Mouse (Mus musculus): ENCODE measurements around the gene Trim67. TPM values are rescaled to one million over a fixed set of nuclear protein-coding genes. Genes with fewer than 3 reads are reported as not detected.

The Trim67 gene
- total and polyA plus RNA-seq, 3 experiments: 0.08 TPM; not detected in 2

GRCm38 (mm10) chr8:124863729-124864128 is 70.8 kb downstream of the Trim67 start:
- TF ChIP-seq SIN3A (IDR thresholded peaks at IDR 0.05; ENCODE audit: low read length): peak; percentile 78; the same call in 1 of the 2 replicates
- 0 out of 2 replicates have a peak, but pooled peaks have one; percentile 47 for TF ChIP-seq MAX (IDR thresholded peaks at IDR 0.05; ENCODE audit: low read length)
- TF ChIP-seq ZNF384 (IDR thresholded peaks at IDR 0.05; ENCODE audit: low read depth, low read length): no peak
- peak; percentile 28; the same call in 1 of the 2 replicates for TF ChIP-seq MAZ (IDR thresholded peaks at IDR 0.05; ENCODE audit: low read depth, low read length)
- TF ChIP-seq USF2 (conservative IDR thresholded peaks at IDR 0.05; ENCODE audit: low read depth, low read length): no peak
- TF ChIP-seq HCFC1 (IDR thresholded peaks at IDR 0.05; ENCODE audit: low read depth, low read length): no peak
- peak; percentile 82; the same call in 1 of the 2 replicates for TF ChIP-seq MYC (IDR thresholded peaks at IDR 0.05; ENCODE audit: low read depth, low read length)
- 0 out of 2 replicates have a peak, but pooled peaks have one; percentile 6 for TF ChIP-seq IRF4 (IDR thresholded peaks at IDR 0.05; ENCODE audit: low read depth, low read length)
- TF ChIP-seq POLR2A (IDR thresholded peaks at IDR 0.05; ENCODE audit: low read depth, low read length): peak; percentile 41
- TF ChIP-seq ELF1 (IDR thresholded peaks at IDR 0.05; ENCODE audit: low read depth, low read length): peak; percentile 43
- H3K4me1 ChIP-seq (ENCODE audit: control insufficient read depth in 1 of 2, insufficient read depth in 2 of 2): peaks cover 9 to 68% of the 10 kb centered on the region in 2 experiments
- peak overlapping the region; percentile 95 for H3K9ac ChIP-seq (ENCODE audit: insufficient read depth, low read depth)
- H3K4me3 ChIP-seq (replicated peaks in 1 of 3; ENCODE audit: low read depth in 2 of 3, low read length in 2 of 3, poor library complexity in 1 of 3): peak overlapping the region; percentile 95 to 100 (median 95)
- H3K9me3 ChIP-seq (replicated peaks; ENCODE audit: low read length): no peaks in the 10 kb centered on the region
- H3K36me3 ChIP-seq (replicated peaks in 1 of 2; ENCODE audit: control insufficient read depth in 1 of 2, insufficient read depth in 1 of 2, low read length in 1 of 2): peaks cover 25 to 61% of the 10 kb centered on the region in 2 experiments
- in situ Hi-C loops (cut with MboI; ENCODE audit: low pct_ligation_motif_present, low pct_unique_long_range_greater_than_20kb, low sequenced_read_pairs) (no loop called here), dilution Hi-C loops (cut with MboI; ENCODE audit: extremely low pct_ligation_motif_present, extremely low pct_unique_long_range_greater_than_20kb, low sequenced_read_pairs) (no loop called here)
- no peaks in the 10 kb centered on the region for H3K27me3 ChIP-seq (replicated peaks)
- peak overlapping the region; percentile 28; the same call in 1 of the 2 replicates for H3K27ac ChIP-seq (ENCODE audit: insufficient read depth, low read depth)
- peaks cover 72% of the 10 kb centered on the region for H3K79me2 ChIP-seq (replicated peaks; ENCODE audit: control insufficient read depth, extremely low read depth, insufficient read depth, poor library complexity, severe bottlenecking)
- peak; percentile 54 for DNase-seq (ENCODE audit: extremely low read depth)
- peak overlapping the region; percentile 85 for H3K4me2 ChIP-seq (ENCODE audit: insufficient read depth, low read depth, poor library complexity, severe bottlenecking)

- Histone ChIP-seq H3K9me3 (replicated peaks; ENCODE audit: low read length) (no peaks in the 10 kb centered on the region), H3K27me3 (replicated peaks) (no peaks in the 10 kb centered on the region), H3K27ac (ENCODE audit: insufficient read depth, low read depth) (no peak overlapping the region), H3K9ac (ENCODE audit: insufficient read depth, low read depth) (no peak overlapping the region), H3K4me3 (replicated peaks in 1 of 3; ENCODE audit: low read depth in 2 of 3, low read length in 2 of 3, poor library complexity in 1 of 3) (no peak overlapping the region), H3K79me2 (replicated peaks; ENCODE audit: control insufficient read depth, extremely low read depth, insufficient read depth, poor library complexity, severe bottlenecking) (peaks cover 64% of the 10 kb centered on the region), H3K36me3 (replicated peaks in 1 of 2; ENCODE audit: control insufficient read depth in 1 of 2, insufficient read depth in 1 of 2, low read length in 1 of 2) (peaks cover 20 to 61% of the 10 kb centered on the region in 2 experiments), H3K4me1 (ENCODE audit: control insufficient read depth in 1 of 2, insufficient read depth in 2 of 2) (peaks cover 13 to 42% of the 10 kb centered on the region in 2 experiments), H3K4me2 (ENCODE audit: insufficient read depth, low read depth, poor library complexity, severe bottlenecking) (no peak overlapping the region)
- in situ Hi-C loops (cut with MboI; ENCODE audit: low pct_ligation_motif_present, low pct_unique_long_range_greater_than_20kb, low sequenced_read_pairs): no loop called here
- TF ChIP-seq EP300 (IDR thresholded peaks at IDR 0.05; ENCODE audit: low read length) (no peak), E2F4 (IDR thresholded peaks at IDR 0.05; ENCODE audit: insufficient replicate concordance, low read depth, low read length) (no peak)
- dilution Hi-C loops (cut with MboI; ENCODE audit: extremely low pct_ligation_motif_present, extremely low pct_unique_long_range_greater_than_20kb, low sequenced_read_pairs): no loop called here
- no peak for DNase-seq (ENCODE audit: extremely low read depth)
These were observed 73.8 kb downstream of the Trim67 start for GRCm38 (mm10) chr8:124866669-124867068.

- H3K36me3 ChIP-seq (replicated peaks in 1 of 2; ENCODE audit: control insufficient read depth in 1 of 2, insufficient read depth in 1 of 2, low read length in 1 of 2): peaks cover 24 to 66% of the 10 kb centered on the region in 2 experiments
- peaks cover 13 to 40% of the 10 kb centered on the region in 2 experiments for H3K4me1 ChIP-seq (ENCODE audit: control insufficient read depth in 1 of 2, insufficient read depth in 2 of 2)
- TF ChIP-seq CTCF (conservative IDR thresholded peaks at IDR 0.05 in 1 of 2, IDR thresholded peaks at IDR 0.05 in 1 of 2; ENCODE audit: low read depth in 2 of 2, low read length in 2 of 2): no peak
- no peak for DNase-seq (ENCODE audit: extremely low read depth)
- H3K4me3 ChIP-seq (replicated peaks in 1 of 3; ENCODE audit: low read depth in 2 of 3, low read length in 2 of 3, poor library complexity in 1 of 3): no peak overlapping the region
- in situ Hi-C loops (cut with MboI; ENCODE audit: low pct_ligation_motif_present, low pct_unique_long_range_greater_than_20kb, low sequenced_read_pairs) (no loop called here), dilution Hi-C loops (cut with MboI; ENCODE audit: extremely low pct_ligation_motif_present, extremely low pct_unique_long_range_greater_than_20kb, low sequenced_read_pairs) (no loop called here)
- no peak overlapping the region for H3K27ac ChIP-seq (ENCODE audit: insufficient read depth, low read depth)
- H3K79me2 ChIP-seq (replicated peaks; ENCODE audit: control insufficient read depth, extremely low read depth, insufficient read depth, poor library complexity, severe bottlenecking): peaks cover 62% of the 10 kb centered on the region
- H3K9ac ChIP-seq (ENCODE audit: insufficient read depth, low read depth): no peak overlapping the region
- H3K9me3 ChIP-seq (replicated peaks; ENCODE audit: low read length): no peaks in the 10 kb centered on the region
- no peaks in the 10 kb centered on the region for H3K27me3 ChIP-seq (replicated peaks)
- H3K4me2 ChIP-seq (ENCODE audit: insufficient read depth, low read depth, poor library complexity, severe bottlenecking): no peak overlapping the region
These were observed 74.2 kb downstream of the Trim67 start for GRCm38 (mm10) chr8:124867126-124867525.
